Mouse (Mus musculus): ENCODE results near the gene Tac4.

DNA sequence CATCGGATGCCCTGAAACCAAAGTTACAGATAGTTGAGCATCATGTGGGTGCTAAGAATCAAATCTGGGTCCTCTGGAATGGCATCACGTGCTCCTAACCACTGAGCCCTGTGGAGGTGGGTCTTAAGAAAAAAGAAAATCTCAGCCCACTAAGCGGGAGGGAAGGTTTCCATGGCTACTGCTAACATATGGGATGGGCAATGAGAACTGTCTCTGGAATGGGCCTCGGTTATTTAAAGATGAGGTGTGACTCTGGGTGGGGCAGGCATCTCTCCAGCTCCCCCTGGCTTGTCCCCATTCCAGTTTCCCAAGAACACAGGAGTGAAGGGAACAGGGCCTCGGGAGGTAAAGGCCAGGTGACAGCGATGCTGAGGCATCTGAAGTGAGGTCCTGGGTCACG, 15.9 kb upstream of the Tac4 start:
- TF ChIP-seq CTCF (conservative IDR thresholded peaks at IDR 0.05; ENCODE audit: insufficient read depth, insufficient read length, low read depth, low read length) (no peak), POLR2A (IDR thresholded peaks at IDR 0.05; ENCODE audit: low read depth, low read length) (no peak)
